Mouse (Mus musculus) CD4-positive, CD25-positive, alpha-beta regulatory T cell, adult 2 months (primary cell): Measurements from ENCODE around the gene Mknk2.

Source experiments
- DNase-seq: peaks from one replicate; pipeline ENCODE4 v3.0.0-alpha.2; 2012; ENCODE audit warnings: low read depth, low spot score

The Mknk2 gene

DNA sequence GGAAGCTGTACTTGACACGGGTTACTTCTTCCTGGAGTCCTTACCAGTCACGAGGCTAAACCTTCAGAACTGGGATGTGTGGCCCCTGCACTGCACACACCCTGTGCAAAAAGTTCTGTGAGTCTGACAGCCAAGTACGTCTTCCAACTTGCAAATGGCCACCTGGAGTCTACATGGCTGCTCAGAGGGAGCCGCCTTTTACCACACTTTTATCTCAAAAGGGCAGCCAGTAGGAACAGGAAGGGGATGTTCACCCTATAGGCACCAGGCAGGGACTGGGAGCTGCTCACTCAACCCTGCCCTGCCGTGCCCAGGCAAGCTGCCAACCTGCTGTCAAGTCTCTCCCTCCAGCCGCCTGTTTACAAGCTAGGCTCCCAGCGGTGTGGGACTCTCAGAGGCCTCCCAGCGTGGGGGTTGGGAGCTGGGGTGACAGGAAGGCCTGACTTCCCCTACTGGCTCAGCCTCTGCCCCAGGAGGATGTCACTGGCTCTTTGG is at the start of gene Mknk2:
Mknk2 (minus strand) TSS at position 171 of the 495 bp plus-strand sequence.
- DNase-seq, result peak; percentile 92

DNA sequence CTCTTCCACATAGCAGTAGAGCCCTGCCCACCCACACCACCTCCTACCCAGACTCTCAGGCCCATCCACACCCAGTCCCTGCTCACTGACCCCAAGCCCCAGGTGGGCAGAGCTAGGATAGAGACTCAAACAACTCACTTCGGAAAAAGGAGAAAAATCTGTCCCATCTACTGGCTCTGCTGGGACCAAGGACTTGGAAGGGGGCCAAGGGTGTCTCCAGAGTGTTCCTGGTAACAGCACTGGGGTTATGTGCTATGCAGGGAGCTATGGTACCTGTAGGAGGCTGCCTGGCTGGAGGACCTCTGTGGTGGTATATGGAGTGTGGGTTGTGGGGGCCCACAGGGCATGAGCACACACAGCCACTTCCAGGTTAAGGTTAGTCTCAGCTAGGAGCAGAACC is 39.4 kb upstream of the Mknk2 start:
- DNase-seq, result no peak

DNA sequence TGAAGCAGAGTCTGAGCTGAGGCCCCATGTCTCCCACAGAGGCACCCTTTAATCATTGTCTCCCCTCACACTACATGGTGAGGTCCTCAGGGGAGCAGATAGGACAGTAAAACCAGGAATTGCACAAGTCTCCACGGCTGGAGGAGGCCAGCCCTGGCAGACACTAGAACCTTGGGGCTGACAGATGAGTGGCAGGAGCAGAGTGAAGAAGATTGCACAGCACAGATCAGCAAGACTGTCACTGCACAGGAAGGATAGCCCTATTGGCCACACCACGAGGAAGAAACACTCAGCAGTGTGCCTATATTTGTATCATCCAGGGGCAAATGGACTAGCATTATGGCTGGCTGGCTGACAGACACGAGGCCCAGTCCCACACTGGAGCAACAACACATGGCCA is 32.9 kb upstream of the Mknk2 start:
- DNase-seq, result no peak

DNA sequence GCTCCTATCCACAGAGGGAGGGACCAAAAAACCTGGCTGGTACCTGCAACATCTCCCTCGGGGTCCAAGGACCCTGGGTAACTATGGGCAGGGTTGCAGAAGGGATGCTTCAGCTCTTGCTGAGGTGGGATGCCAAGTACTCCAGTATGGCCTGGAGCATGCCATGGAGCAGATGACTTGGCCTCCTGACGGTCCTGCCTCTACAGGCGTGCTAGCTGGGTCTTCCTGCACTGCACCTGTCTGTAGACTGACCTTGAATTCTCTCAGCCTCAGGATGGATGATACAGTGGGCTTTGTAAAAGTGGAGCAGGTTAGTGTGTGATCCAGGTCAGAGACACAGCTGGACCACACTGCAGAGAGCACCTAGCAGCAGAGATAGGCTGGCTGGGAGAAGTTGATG is 27.6 kb upstream of the Mknk2 start:
- DNase-seq, result no peak

DNA sequence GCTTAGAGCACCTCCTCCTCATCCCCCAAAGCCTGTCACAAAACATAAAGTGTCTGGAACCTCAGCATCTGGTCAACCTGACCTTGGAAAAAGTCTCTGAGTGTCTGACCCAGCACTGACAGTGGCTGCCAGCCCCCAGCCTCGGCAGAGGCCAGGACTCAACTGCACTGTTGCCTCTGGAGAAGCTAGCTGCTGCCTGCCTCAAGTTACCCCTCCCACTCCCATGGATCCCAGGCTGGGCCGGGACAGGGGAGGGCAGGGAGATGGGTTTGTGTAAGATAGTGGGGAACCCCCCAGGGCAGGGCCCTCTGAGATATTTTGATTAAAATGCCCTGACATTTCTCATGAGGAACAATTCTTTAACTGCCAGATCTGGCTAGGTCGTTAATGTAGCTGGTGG is 27.1 kb upstream of the Mknk2 start:
- DNase-seq, result no peak

DNA sequence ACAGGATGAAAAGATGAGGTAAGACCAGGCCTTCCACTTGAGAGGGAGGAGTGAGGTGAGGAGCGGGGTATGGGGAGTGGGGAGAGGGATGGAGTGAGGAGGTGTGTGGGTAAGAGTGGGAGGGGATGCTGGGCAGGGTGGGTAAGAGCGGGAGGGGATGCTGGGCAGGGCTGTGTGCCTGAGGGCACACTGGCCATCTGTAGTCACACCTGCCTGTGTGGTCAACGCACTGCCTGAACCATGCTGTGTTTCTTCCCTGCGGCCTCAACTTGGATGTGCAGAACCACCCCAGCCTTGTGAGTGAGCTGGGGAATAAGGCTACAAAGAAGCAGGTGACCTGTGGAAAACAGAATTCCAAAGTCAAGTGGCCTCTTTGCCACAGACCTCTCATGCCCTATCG is 26.5 kb upstream of the Mknk2 start:
- no peak for DNase-seq

DNA sequence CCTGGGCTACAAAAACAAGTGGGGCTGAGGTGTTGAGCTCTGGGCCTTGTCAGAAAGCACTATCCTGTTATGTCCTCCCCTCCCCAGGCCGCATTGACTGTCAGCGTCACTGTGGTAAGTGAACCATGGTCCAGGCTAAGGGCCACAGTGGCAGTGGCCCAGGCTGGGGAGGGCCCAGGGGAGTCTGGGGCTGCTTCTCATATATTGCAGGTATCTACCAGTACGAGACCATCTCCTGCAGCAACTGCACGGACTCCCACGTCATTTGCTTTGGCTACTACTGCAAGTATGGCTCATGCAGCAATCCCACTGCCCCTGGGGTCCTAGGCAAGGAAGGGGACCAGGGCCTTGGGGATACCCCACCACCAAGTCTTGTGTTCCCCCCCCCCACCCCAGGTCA is 25.7 kb upstream of the Mknk2 start:
- no peak for DNase-seq

DNA sequence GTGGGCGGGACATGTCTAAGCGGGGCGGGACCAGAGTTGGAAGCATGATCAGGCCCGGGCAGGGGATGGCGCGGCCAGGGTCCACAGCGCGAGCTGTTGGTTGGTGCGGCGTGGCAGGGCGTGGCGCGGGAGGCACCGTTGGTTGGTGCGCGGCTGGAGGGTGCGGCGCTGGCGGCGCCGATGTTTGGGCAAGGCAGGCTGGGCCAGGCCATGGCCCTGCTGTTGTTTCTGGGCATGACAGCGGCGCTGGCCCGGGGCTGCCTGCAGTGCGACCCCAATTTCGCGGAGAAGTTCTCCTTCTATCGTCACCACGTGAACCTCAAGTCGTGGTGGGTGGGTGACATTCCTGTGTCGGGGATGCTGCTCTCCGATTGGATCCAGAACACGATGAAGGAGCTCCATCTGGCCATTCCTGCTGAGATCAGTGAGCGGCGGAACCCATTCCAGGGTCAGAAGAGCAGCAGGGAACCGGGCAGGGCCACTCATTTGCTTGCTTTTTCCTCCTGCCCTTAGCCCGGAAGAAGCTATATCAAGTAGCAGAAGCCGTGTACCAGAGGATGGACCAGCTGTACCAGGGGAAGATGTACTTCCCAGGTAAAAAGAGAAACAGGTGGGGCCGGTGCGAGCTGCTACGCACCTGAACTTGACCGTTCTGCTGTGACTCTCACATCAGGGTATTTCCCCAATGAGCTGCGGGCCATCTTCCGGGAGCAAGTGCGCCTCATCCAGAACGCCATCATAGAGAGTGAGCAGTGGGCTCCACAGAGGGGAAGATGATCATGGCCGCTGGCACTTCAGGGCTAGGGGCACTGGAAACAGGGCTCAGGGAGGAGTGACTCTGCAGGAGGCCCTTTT is 24.9 kb upstream of the Mknk2 start:
- DNase-seq, result peak; percentile 94

DNA sequence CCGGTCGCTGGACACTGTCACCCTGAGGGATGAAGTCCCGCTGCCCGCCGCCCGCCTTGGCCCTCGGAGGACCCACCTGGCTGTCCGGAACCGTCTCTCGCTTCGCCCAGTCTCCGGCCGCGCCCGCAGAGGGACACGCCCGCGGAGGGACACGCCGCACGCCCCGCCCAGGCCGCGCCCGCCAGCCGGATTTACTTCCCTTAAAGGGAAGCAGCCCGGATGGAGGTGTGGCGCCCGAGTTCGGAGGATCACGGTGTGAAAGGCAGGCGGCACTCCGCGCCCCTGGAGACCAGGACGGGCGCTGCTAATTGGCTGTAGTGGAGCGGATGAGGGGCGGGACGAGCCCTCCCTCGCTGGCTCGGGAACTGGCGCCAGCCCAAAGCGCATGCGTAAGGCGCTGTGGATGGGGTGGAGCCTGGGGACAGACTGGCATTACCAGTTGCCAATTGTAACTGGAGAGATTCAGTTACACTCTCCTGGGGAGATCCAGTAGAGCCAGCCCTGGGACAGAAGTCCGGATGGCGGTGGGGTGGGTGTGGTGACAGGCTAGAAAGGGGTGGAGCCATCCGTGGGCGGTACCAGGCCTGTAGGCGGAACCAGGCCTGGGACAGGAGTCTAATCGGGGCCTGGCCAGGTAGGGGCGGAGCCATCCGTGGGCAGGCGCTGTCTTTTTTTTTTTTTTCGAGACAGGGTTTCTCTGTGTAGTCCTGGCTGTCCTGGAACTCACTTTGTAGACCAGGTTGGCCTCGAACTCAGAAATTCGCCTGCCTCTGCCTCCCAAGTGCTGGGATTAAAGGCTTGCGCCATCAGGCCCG is 24.0 kb upstream of the Mknk2 start, which contains the start of the genes Mob3a and Izumo4:
Mob3a (minus strand) TSS at position 257 of the 815 bp plus-strand sequence.
Izumo4 (plus strand) TSS at position 464 of the 815 bp plus-strand sequence.
- DNase-seq, result peak; percentile 100

DNA sequence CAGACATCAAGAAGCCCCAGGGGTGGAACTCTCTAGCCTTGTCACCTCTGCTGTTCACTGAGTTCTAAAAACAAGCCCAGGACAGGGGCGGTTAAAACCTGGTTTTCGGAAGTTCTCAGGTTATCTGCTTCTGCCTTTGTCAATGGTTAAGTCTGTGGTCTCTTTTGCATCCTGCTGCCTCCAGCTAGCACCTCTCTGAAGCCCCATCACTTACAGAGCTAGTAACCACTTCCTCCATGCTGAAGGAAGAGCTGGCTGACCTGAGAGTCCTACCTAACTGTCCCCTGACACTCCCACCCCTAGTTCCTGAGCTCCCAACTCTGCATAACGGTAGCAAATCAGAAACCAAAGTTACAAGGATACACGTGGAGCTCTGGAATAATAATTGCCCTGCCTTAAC is 22.8 kb upstream of the Mknk2 start:
- DNase-seq, result peak; percentile 83

DNA sequence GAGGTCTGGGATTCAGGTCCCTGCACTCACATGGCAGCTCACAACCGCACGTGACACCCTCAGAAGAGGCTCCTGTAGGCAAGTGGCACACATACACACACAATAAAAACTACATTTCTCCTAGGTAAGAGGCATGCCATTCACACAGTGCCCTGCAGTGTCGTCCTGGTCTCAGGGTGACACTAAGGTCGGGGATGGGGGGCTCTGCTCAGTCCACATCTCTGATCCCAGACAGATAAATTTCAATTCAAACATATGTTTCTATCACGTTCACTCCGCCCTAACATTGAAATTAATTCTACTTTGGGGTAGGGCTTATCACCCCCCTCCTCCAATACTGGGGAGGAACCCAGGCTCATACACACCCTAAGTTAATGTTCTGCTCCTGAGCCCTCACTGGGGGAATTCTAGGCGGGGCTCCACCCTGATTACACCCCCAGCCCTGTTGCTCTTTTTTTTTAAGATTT is 22.2 kb upstream of the Mknk2 start:
- DNase-seq, result peak; percentile 53

DNA sequence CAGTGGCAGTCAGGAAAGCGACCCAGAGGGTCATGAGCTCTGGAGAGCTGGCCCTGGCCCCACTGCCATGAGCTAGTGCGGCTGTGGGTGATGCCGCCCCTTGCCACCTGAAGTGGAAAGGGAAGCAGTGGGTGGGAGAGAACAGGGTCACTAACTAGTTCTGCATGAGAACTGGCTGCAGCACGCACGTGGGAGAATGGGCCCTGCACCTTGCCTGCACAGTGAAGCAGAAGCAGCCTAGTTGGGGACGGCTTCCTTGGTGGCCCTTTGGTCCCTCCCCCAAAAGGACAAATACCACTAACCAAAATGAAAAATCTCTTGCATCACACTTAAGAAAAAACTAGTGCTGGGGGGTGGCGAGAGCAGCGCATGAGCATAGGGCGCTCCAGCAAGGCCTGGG is 20.7 kb upstream of the Mknk2 start:
- peak; percentile 50 for DNase-seq

DNA sequence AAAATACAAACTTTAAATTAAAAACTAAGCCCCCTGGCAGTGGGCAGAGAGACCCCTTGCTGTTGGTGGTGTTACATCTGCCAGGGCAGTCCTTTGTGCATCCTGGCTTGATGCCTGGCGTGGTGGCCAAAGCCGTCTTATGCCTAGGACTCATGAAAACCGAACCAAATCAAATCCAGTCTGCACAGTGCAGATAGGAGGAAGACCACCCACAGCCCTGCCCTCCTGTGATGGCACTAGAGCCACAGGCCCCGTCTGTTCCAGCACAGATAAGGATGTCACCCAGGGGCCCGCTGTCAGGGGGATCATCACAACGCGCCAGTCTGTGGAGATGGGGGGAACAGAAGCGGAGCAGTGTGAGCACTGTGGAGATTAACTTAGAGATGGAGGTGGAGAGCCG is 19.9 kb upstream of the Mknk2 start:
- DNase-seq, result no peak

DNA sequence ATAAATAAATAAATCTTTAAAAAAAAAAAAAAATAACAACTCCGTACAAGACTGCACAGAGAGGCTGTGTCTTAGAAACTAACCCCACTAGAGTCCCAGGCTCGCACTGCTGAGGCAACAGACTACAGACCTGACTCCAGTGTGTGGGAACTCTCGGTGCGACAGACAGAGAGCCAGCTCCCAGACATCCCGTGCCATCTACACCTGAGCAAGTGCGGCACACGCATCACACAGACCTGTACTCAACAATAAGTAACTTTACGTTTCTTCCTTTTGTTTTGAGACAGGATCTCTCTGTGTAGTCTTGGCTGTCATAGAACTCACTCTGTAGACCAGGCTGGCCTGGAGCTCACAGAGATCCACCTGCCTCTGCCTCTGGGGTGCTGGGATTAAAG is 19.5 kb upstream of the Mknk2 start:
- DNase-seq, result peak; percentile 55

DNA sequence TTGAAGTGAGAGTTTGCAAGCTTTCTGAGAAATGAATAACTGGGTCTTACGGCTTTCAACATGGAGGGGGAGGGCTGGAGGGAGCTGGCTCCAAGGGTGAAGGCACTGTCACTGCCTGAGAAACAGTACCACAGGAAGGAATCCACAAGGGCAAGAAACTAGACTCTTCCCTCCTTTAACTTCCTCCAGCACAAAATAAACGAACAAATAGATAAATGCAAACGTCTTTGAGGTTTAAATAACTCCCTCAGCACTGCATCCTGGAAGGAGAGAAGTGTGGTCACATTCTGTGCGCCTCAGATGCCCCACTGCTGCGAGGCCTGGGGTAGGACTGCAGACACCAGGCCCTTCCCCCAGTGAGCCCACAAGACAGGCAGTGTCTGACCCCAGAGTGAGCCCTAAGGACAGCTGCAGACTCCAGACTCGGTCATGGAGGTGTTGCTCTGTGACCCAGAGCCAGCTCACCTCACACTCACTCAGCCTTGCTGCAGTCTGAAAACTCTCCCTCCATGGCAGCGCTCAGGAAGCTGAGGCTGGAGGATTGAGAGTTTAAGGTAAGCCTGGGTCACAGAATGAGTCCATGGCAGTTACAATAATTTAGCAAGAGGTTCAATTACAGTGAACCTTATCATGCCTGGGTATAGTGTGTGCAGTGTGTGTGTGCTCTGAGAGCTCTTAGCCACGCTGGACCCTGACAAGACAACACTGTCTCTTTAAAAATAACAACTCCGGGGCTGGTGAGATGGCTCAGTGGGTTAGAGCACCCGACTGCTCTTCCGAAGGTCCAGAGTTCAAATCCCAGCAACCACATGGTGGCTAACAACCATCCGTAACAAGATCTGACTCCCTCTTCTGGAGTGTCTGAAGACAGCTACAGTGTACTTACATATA is 18.8 kb upstream of the Mknk2 start:
- DNase-seq, result peak; percentile 47

DNA sequence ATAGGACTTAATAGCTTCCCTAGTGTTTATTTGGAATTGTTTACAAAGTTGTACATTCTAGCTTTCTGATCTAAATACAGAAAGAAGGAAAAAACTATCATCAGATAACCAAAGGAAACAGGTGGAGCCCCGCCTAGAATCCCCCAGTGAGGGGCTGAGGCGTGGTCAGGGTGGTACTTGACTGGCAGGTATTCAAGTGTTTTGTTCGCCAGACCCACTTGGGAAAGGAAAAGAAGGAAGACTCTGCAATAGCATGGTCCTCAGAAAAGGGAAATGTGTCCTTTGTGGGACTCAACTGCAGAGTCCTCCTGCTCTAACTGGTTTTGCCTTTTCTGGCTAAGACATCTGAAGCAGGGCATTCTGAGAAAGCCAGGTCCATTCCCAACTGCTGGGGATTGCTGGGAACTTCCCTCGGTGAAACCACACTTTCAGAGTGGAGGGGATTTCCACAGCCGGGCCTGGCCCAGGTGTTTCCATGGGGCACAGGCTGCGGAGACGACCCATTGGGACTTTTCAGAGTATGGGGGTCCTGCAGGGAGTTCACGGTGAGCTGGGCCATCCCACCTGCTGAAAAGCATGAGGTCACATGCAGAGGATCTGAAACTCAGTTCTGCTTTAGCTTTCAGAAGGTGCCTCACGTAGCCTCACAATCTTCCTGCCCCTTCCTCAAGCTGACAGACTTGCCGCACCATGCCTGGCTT is 18.0 kb upstream of the Mknk2 start:
- DNase-seq, result peak; percentile 78

DNA sequence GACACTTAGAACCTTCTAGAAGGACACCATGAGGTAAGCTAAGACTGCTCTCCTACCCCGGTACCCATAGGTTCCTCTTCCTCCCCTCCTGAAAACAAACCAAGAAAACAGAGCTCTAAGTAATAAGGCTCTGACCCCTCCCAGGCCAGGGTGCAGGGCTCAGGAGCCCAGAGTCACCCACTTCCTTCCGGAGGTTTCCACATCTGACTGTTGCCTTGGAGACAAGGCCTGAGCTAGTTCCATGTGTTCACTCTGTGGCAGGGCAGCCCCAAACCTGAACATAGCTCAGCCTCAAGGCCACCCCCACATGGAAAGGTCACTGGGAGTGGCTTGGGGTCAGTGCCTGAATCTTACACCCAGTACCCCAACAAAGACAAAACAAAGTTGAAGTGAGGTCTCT is 17.3 kb upstream of the Mknk2 start:
- DNase-seq, result peak; percentile 93

DNA sequence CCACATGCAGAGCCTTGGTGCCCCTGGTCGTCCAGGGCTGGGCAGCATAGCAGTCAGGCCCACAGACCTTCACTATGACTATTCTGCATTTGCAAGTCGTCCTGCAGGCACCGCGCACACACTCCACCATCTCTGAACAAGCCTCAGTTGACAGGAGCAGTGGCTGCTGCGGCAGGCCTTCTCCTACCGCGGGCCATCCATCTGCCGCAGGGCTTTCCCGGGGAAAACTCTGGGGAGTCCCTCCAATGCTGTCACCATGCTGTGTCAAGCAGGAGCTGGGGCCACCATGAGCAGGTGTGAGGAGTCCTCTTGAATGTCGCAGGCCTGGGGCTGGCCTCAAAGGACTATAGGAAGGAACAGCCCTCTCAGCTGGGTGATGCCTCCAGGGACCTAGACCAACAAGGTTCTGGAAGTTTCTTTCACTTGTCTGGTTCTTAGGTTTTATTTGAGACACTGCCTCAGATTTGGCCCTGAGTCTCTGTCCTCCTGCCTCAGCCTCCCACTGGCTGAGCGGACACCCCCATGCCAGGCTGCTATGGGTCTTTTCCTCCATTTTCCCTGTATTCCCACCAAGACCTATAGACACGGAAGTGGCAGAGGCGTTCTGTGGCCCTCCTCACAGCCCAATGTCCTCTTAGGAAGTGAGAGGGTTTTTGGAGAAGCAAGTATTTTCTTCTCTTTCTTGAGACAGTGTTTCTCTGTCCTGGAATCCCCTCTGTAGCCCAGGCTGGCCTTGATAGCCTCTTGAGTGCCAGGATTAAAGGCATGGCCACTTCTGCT is 16.4 kb upstream of the Mknk2 start:
- DNase-seq, result peak; percentile 44

DNA sequence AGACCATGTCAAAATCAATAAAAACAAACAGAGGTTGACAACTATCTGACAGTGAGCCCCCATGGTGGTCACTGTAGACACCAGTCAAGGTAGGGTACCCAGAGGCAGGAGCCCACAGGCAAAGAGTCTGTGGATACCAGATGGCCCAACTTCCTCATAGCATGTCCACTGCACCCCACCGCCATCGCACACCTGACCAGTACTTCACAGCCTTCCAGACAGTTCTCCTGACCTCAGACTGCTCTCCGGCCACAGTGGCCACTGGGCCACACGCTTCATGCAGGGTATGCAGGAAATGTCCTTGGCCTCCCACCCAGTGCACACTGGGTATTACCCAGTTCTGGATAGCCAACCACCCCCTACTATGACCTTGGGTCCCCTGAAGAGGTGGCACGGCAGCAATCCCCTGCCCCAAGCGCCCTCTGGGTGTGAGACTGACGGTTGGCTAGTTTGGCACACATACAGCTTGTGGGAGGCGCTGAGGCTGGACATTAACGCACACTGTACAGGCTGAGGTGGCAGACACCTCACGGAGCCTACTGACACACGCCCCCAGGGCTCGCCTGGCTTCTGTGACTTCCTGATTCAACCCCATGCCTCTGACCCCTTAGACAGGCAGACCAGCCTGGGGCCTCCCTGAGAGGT is 15.6 kb upstream of the Mknk2 start:
- DNase-seq, result peak; percentile 35
